Mouse (Mus musculus) activated CD4-positive, CD25-positive, alpha-beta regulatory T cell, adult 4 months (primary cell): ENCODE measurements at regions not wholly inside any gene's neighbourhood (a gene's known extent, or its start where the extent isn't known, plus 50 kb on each side); places are given as distances from the start of the nearest gene placed in this dataset.
A peak's percentile ranks its signal among the peaks of the same experiment; 100 is the strongest.

Source experiments
- ATAC-seq: one replicate; pipeline ENCODE4 v1.8.0; 2017

- no peak for ATAC-seq
These were observed 893.5 kb upstream of the Car8 start for GRCm38 (mm10) chr4:9132356-9132755.

- no peak for ATAC-seq
These were observed 892.8 kb upstream of the Car8 start for GRCm38 (mm10) chr4:9131610-9132009.

- ATAC-seq, result no peak
These were observed 886.6 kb upstream of the Car8 start for GRCm38 (mm10) chr4:9125236-9125963.

GRCm38 (mm10) chr4:9124586-9125232 lies 885.9 kb upstream of the Car8 start:
- ATAC-seq, result no peak

DNA sequence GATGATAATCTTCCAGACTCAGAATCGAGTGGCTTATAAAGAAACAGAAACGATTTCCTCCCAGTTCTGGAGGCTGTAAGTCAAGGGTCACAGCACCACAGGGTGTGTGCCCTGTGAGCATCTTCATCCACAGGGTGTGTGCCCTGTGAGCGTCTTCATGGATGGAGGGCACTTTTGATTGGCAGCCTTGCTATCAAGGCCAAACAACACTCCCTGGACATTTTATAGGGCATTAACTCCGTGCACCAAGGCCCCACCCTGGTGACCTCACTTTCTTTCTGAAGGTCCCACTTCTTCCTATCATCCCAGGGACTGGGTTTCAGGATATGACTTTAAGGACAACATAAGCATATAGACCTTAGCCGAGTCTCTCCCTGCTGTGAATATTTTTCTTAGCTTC lies 885.3 kb upstream of the Car8 start:
- ATAC-seq, result no peak

DNA sequence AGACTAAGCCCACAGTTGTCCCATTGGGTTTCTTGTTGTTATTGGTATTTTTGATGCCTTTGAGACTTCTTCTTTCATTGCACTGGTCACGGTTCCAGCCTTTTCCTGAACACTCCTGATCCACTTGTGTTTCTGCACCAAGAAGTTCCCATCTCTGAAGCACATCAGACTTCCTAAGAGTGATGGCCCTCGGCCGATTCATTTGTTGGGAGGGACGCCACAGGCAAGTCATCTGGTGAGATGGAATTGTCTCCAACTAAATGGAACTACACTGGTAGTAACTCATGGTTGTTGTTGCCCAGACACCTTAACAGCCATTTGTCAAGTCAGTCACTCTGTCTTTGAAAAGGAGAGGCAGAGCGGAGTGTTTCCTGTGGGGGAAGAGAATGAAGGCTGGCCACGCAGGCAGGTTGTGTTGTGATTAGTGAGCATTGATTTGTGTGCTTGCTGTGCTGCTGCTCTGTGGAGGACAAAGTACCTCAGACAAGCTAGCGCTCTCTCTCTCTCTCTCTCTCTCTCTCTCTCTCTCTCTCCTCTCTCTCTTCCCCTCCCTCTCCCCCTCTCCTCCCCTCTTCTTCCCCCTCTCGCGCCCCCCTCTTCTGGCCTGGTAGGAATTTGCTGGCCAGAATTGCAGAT lies 884.7 kb upstream of the Car8 start:
- ATAC-seq, result no peak

GRCm38 (mm10) chr4:9122639-9123286 lies 883.9 kb upstream of the Car8 start:
- ATAC-seq, result no peak

GRCm38 (mm10) chr4:9116955-9117647 lies 878.3 kb upstream of the Car8 start:
- no peak for ATAC-seq

DNA sequence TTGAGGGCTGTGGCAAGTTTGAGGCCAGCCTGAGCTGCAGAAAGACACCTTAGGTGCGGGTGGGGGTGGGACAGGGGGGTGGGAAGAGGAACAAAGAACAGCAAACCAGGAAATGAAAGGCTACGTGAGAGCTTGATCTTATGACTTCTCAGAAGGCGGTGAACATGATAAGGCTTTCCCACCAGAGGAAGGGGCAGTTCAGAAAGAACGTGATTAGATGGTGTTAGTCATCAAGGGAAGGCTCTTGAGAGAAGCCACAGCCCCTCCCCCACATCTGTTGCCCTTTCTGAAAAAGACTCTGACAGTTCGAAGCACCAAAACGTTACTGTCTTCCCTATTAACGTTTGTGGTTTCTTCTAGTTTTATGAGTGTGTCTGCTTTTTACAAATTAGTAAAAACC lies 877.0 kb upstream of the Car8 start:
- ATAC-seq, result peak; percentile 49

DNA sequence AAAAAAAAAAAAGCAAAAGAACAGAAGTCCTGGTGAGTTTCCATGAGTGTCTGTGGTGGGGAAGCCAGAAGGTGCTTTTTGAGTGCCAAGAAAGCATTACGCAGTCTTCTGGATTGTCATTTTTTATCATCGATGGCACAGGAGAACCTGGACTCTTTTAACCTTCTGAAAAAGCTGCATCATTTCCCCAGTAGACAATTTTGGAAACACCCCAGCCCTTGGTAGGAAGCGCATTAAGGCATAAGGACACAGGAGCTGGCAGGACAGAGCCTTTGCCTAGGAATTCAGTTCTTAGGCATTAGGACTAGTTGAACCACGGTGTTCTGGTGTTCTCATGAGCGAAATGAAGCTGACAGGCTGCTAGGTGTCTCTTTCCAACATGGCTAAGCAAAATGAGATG lies 875.1 kb upstream of the Car8 start:
- no peak for ATAC-seq

DNA sequence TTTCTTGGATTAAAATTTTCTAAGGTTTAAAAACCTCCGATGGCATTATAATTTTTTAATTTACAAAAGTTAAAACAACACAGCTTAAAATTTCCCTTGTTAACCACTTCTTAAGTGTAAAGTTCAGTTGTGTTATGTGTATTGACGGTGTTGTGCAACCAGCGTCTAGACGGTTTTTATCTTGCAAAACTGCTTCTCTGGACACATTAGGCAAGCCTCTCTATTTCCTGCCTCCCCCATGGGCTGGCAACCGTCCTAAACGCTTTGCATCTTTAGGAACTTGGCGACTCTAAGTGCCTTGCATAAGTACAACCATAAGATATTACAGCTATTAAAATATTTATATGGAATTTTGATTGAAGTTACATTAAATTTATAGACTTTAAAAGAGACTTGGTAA lies 871.5 kb upstream of the Car8 start:
- ATAC-seq, result no peak

- ATAC-seq, result no peak
These were observed 868.5 kb upstream of the Car8 start for GRCm38 (mm10) chr4:9107295-9107694.

- ATAC-seq, result no peak
These were observed 867.9 kb upstream of the Car8 start for GRCm38 (mm10) chr4:9106778-9107177.

- no peak for ATAC-seq
These were observed 865.8 kb upstream of the Car8 start for GRCm38 (mm10) chr4:9104657-9105056.

GRCm38 (mm10) chr4:9103958-9104357 lies 865.1 kb upstream of the Car8 start:
- ATAC-seq, result no peak

- peak; percentile 49 for ATAC-seq
These were observed 858.2 kb upstream of the Car8 start for GRCm38 (mm10) chr4:9096809-9097700.

GRCm38 (mm10) chr4:9096274-9096673 lies 857.4 kb upstream of the Car8 start:
- ATAC-seq, result no peak

- ATAC-seq, result no peak
These were observed 856.8 kb upstream of the Car8 start for GRCm38 (mm10) chr4:9095646-9096045.

DNA sequence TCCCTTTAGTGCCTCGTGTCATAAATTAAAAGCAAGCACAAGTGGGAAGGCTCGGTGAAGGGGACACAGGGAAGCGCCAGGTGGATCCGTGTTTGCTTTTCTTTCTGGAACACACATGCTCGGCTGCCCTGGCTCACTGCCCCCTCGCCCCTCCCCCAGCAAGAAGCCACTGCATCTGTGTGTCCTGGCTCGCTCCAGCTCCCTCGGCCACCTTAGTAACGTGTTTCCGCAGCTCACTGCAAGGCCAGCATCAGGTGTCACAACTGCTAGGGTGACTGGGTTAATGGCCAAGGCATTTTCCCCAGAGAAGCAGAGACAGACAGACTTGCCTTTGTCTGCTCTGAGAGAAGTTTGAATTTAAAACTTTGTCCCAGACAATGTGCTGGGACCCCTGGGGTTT lies 855.7 kb upstream of the Car8 start:
- ATAC-seq, result no peak

DNA sequence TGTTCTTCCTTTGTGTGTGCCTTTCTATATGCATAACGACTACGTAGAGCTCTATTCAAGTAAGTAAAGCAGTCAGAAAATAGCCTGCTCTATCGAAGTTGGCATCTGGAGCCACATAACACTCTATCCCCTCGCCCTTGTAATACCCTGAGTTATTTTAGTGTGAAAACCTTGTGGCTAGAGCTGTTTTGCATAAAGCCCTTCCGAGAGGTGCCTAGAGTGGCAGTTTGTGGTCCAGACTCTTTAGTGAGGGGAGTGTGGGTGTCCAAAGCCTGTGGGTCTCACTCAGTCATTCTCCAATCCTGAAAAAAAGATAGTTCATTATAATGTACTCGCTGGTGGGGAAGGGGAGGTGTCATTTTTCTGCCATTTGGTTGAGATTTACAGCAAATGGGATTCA lies 855.2 kb upstream of the Car8 start:
- ATAC-seq, result no peak

GRCm38 (mm10) chr4:9083526-9083925 lies 844.7 kb upstream of the Car8 start:
- no peak for ATAC-seq
